Mouse (Mus musculus): ENCODE data around the gene Gsk3a.

- TF ChIP-seq USF1 (IDR thresholded peaks at IDR 0.05; ENCODE audit: low read depth, low read length) (no peak), MEF2A (IDR thresholded peaks at IDR 0.05; ENCODE audit: borderline replicate concordance, low read depth, low read length) (no peak), CTCF (conservative IDR thresholded peaks at IDR 0.05 in 1 of 2, IDR thresholded peaks at IDR 0.05 in 1 of 2; ENCODE audit: low read depth in 2 of 2, low read length in 2 of 2) (no peak), SMC3 (IDR thresholded peaks at IDR 0.05; ENCODE audit: low read depth, low read length) (no peak), POLR2A (IDR thresholded peaks at IDR 0.05; ENCODE audit: low read depth, low read length) (no peak), MXI1 (IDR thresholded peaks at IDR 0.05; ENCODE audit: low read depth, low read length) (no peak), EP300 (IDR thresholded peaks at IDR 0.05; ENCODE audit: low read length) (no peak), NELFE (IDR thresholded peaks at IDR 0.05; ENCODE audit: low read depth, low read length) (no peak)
Measured at GRCm38 (mm10) chr7:25181814-25182213, 55.8 kb downstream of the Gsk3a start.

Data from CH12.LX (cell line).